Mouse (Mus musculus): ENCODE data around the gene Azi2.
A peak's percentile ranks its signal among the peaks of the same experiment; 100 is the strongest.

Gene Azi2

GRCm38 (mm10) chr9:118040218-118041021 lies at the start of gene Azi2:
TSS of gene Azi2 (plus strand) at chr9:118040499.
- peak; percentile 96 for DNase-seq (ENCODE audit: low read depth, low spot score)

- no peak for DNase-seq (ENCODE audit: low read depth, low spot score)
Measured at GRCm38 (mm10) chr9:117996631-117997030, 43.7 kb upstream of the Azi2 start.

- DNase-seq (ENCODE audit: low read depth, low spot score), result no peak
Measured at GRCm38 (mm10) chr9:118001488-118001887, 38.8 kb upstream of the Azi2 start.

- DNase-seq (ENCODE audit: low read depth, low spot score), result no peak
Measured at GRCm38 (mm10) chr9:118003218-118003886, 36.9 kb upstream of the Azi2 start.

- DNase-seq (ENCODE audit: low read depth, low spot score), result no peak
Measured at GRCm38 (mm10) chr9:118003937-118004336, 36.4 kb upstream of the Azi2 start.

GRCm38 (mm10) chr9:118012928-118013327 lies 27.4 kb upstream of the Azi2 start:
- DNase-seq (ENCODE audit: low read depth, low spot score), result no peak

GRCm38 (mm10) chr9:118024966-118025365 lies 15.3 kb upstream of the Azi2 start:
- no peak for DNase-seq (ENCODE audit: low read depth, low spot score)

GRCm38 (mm10) chr9:118029490-118029889 lies 10.8 kb upstream of the Azi2 start:
- DNase-seq (ENCODE audit: low read depth, low spot score), result no peak

- DNase-seq (ENCODE audit: low read depth, low spot score), result no peak
Measured at GRCm38 (mm10) chr9:118030252-118030651, 10.0 kb upstream of the Azi2 start.

- DNase-seq (ENCODE audit: low read depth, low spot score), result no peak
Measured at GRCm38 (mm10) chr9:118031694-118032093, 8.6 kb upstream of the Azi2 start.

GRCm38 (mm10) chr9:118034990-118035389 lies 5.3 kb upstream of the Azi2 start:
- DNase-seq (ENCODE audit: low read depth, low spot score), result no peak

GRCm38 (mm10) chr9:118041022-118041400 lies 712 bp downstream of the Azi2 start:
- DNase-seq (ENCODE audit: low read depth, low spot score), result peak; percentile 20

GRCm38 (mm10) chr9:118041646-118042045 lies 1.3 kb downstream of the Azi2 start:
- no peak for DNase-seq (ENCODE audit: low read depth, low spot score)

GRCm38 (mm10) chr9:118042738-118043137 lies 2.4 kb downstream of the Azi2 start:
- no peak for DNase-seq (ENCODE audit: low read depth, low spot score)

- DNase-seq (ENCODE audit: low read depth, low spot score), result no peak
Measured at GRCm38 (mm10) chr9:118043581-118043980, 3.3 kb downstream of the Azi2 start.

GRCm38 (mm10) chr9:118045011-118045533 lies 4.8 kb downstream of the Azi2 start:
- no peak for DNase-seq (ENCODE audit: low read depth, low spot score)

GRCm38 (mm10) chr9:118053286-118053685 lies 13.0 kb downstream of the Azi2 start:
- no peak for DNase-seq (ENCODE audit: low read depth, low spot score)

- no peak for DNase-seq (ENCODE audit: low read depth, low spot score)
Measured at GRCm38 (mm10) chr9:118059101-118059500, 18.8 kb downstream of the Azi2 start.

- no peak for DNase-seq (ENCODE audit: low read depth, low spot score)
Measured at GRCm38 (mm10) chr9:118070442-118070841, 30.1 kb downstream of the Azi2 start.

- DNase-seq (ENCODE audit: low read depth, low spot score), result no peak
Measured at GRCm38 (mm10) chr9:118071337-118071736, 31.0 kb downstream of the Azi2 start.

GRCm38 (mm10) chr9:118072101-118072500 lies 31.8 kb downstream of the Azi2 start:
- DNase-seq (ENCODE audit: low read depth, low spot score), result peak; percentile 21

- no peak for DNase-seq (ENCODE audit: low read depth, low spot score)
Measured at GRCm38 (mm10) chr9:118073358-118073757, 33.1 kb downstream of the Azi2 start.

Measured in c-Kit-negative CD71-positive TER-119-positive erythroid progenitor cells, embryonic 14.5 days (primary cell).